Mouse (Mus musculus) heart, postnatal 25 days (tissue): Measurements from ENCODE around the gene C3. TPM values are rescaled to one million over a fixed set of nuclear protein-coding genes. Genes with fewer than 3 reads are reported as not detected.

Experiments
- DNase-seq: peaks from one replicate; pipeline ENCODE4 v3.0.0; 2022; ENCODE audit warnings: low spot score
- intact Hi-C: fragments of 180-260 bp; cut with DNase I; formaldehyde crosslinking; loops from one replicate; pipeline ENCODE4 v1.15.1; 2025
- total RNA-seq, 2 experiments: library from RNA; stranded (reverse); gene quantifications; 2 replicates each; pipeline ENCODE4 v1.2.3; 2021

The C3 gene
- total RNA-seq, 2 experiments from 2014 or later = 47.1 to 80.7 TPM

DNA sequence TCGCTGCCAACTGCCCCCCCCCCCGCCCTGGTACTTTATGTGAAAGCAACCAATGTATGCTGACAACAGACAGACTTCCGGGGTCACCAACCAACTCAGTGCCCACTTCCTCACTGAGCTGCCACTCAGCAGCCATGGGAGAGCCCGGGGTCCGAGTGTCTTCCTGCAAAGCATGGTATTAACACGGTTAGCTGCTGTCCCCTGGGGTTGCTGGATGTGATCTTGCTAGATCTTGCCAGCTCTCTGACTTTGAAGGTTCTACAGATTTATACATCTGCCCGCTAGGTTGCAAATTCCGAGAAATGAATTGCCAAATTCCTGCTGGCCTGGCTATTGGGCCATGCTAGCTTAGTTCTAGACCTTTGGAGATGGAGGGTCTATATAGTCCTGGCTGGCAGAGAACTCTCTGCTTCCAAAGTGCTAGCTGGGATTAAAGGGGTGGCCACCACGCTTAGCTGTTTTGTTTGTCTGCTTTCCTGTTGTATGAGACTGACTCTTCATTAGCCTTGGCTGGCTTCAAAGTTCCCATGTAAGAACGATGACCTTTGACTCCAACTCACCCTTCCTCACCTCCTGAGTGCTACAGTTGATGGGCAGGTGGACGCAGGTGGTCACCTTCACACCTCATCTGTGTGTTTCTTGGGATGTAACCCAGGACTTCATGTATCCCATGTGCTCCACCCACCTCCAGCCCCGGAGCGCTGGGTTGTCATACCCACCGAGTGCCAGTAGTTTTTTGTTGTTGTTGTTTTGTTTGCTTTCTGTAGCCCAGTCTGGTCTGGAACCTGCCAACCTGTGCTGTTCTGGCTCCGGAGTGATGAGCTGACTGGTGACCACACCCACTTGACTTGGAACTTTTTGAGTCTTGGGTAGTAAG lies 2.2 kb upstream of the C3 start:
- intact Hi-C loops = no loop called here
- DNase-seq = no peak

- intact Hi-C loops = no loop called here
- DNase-seq = no peak
Measured at GRCm38 (mm10) chr17:57228873-57229272, 937 bp upstream of the C3 start.

DNA sequence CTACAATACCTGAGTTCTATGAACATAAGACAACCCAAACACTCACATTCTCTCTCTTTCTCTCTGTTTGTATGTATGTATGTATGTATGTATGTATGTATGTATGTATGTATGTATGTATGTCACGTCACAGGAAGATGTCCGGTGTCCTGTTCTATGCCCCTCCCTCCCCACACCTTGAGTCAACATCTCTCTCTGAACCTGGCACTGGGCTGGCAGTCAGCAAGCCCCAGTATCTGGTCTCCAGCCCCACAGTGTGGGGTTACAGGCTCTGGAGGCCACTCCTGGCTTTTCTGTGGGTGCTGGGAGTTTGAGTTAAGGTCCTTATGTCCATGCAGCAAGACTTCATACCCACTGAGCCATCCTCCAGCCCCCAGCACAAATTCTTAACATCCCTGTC lies 468 bp downstream of the C3 start:
- intact Hi-C loops = no loop called here
- DNase-seq = no peak

GRCm38 (mm10) chr17:57223313-57223712 lies 4.6 kb downstream of the C3 start:
- DNase-seq = no peak
- intact Hi-C loops = no loop called here

- intact Hi-C loops = no loop called here
- no peak for DNase-seq
Measured at GRCm38 (mm10) chr17:57221911-57222310, 6.0 kb downstream of the C3 start.

DNA sequence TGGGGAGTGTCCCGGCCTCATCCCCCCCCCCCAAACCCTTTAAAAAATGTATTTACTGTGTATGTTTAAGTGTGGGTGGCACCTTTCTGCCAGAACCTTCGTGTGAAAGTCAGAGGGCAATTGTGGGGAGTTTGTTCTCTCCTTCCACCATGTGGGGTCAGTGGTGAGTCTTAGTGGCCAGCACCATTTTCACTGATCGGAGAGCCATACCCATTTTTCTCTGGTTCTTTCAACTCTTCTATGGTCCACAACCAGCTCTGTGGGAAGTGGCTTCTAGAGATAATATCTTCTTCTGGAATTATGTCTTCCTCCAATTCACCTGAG lies 8.1 kb downstream of the C3 start:
- no peak for DNase-seq
- intact Hi-C loops = loop anchor here (1.0 kb wide), 3 partner anchors 57 to 115 kb away; no protein-coding TSS in a partner anchor

DNA sequence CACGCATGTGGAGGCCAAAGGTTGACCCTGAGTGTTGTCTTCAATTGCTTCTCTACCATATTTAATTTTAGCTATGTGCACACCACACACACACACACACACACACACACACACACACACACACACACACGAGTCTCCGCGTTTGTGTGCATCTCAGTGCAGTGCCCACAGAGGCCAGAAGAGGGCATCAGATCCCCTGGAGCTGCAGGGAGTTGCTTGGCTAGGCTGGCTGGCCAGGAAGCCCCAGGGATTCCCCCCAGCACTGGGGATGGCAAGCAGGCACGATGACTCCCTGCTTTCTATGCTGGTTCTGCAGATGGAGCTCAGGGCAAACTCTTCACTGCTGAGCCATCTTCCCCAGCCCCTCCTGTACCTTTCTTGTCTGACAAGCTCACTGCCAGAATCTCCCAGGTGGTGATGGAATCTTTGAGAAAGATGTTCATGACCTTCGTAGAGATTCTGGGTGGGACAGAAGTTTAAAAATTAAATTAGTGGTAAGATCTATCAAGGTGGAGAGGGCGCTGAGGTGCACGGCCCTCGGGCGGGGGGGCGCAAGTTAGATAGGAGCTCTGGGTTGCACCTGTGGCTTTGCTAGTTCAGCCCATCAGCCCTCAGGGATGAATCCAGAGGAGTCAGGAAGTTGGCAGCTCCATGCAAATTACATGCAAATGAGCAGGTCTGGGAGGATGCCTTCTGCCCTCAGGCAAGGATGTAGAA lies 8.6 kb downstream of the C3 start:
- intact Hi-C loops = loop anchor here (1.0 kb wide), 1 partner anchor 58 kb away; no protein-coding TSS in a partner anchor
- peak; percentile 47 for DNase-seq

GRCm38 (mm10) chr17:57218335-57218900 lies 9.5 kb downstream of the C3 start:
- intact Hi-C loops = no loop called here

GRCm38 (mm10) chr17:57214676-57215387 lies 13.1 kb downstream of the C3 start:
- no peak for DNase-seq
- intact Hi-C loops = no loop called here

More at GRCm38 (mm10) chr17:57218335-57218900, 9.5 kb downstream of the C3 start:
- DNase-seq = no peak

- no peak for DNase-seq
- intact Hi-C loops = no loop called here
Measured at GRCm38 (mm10) chr17:57211501-57211900, 16.4 kb downstream of the C3 start.

DNA sequence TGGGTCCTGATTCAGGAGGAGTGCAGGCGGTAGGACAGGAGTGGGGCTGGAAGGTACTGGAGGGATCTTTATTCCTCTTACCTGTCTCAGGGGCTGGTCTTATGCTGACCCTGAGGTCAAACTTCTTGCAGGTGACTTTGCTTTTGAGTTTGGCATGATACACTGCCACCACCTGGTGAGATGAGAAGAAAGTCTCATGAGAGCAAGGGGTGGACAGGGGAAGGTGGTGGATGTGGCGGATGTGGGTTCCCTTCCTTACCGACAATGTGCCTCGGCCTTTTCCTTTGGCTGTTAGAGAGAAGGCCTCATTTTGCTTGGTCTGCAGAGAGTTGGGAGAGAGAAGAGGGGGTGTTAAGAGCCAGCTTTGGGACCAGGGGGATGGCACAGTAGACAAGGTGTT lies 18.6 kb downstream of the C3 start:
- intact Hi-C loops = no loop called here
- no peak for DNase-seq

- no peak for DNase-seq
- intact Hi-C loops = no loop called here
Measured at GRCm38 (mm10) chr17:57207938-57208337, 20.0 kb downstream of the C3 start.

DNA sequence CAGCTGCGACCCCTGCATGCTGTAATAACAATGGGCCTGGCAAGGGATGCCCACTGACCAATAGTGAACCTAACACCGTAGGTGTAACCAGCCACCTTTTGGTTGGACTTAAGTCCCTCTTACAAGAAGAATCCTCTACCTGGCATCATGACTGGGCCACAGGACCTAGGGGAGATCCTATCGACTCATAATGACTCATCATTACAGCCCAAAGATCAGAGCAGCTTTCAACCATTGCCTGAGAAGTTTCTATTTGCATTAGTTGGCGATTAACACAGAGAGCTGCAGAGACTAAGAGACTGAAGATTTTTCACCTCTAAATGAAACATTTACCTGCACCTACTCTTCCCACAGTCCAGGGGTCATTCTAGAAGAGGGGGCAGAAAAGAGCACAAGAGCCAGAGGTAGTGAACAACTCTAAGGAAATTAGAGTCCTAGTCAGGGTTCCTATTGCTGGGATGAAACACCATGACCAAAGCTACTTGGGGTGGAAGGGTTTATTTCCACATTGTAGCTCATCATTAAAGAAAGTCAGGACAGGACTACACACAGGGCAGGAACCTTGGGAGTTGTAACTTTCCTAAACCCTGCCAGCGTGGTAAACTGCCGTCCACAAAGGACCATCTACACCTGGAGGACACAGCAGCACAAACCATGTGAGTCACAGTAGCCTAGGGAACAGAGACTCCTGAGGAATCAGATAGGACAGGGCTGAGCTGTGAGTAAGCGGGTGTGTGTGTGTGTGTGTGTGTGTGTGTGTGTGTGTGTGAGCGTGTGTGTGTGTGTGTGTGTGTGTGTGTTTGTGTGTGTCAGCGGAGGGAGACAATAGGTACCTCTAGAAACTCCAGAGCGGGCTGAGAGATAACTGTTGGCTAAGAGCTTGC lies 25.9 kb downstream of the C3 start:
- intact Hi-C loops = no loop called here

GRCm38 (mm10) chr17:57198252-57198651 lies 29.7 kb downstream of the C3 start:
- no peak for DNase-seq
- intact Hi-C loops = no loop called here

More for the DNA sequence above, 25.9 kb downstream of the C3 start:
- no peak for DNase-seq

GRCm38 (mm10) chr17:57195326-57196010 lies 32.5 kb downstream of the C3 start:
- intact Hi-C loops = no loop called here
- DNase-seq = no peak

GRCm38 (mm10) chr17:57194771-57195170 lies 33.2 kb downstream of the C3 start:
- intact Hi-C loops = no loop called here
- DNase-seq = no peak

DNA sequence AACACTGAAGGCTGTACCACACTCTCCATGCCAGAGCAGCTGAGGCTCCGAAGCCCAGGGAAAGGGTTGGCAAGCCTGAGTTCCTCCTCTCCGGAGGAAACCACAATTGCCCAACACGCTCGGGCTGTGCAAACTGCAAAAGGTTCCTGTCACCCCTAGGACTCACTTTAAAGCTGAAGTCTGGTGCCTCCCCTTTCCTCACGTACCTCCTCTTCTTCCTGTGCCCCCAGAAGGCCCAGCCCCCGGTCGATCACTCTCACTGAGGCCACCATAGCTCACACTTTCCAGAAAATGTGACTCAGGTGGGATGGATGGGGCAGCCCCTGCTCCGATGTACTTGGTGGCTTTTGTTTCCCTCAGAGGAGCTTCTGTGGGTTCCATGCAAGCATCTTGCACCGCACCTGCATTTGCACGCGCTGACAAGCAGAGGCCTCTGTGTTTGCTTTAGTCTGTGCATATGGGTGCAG lies 33.9 kb downstream of the C3 start, which contains the start of gene Tnfsf14:
Tnfsf14 (minus strand) TSS at position 137 of the 467 bp plus-strand sequence.
- intact Hi-C loops = no loop called here
- no peak for DNase-seq

- no peak for DNase-seq
- intact Hi-C loops = no loop called here
Measured at GRCm38 (mm10) chr17:57188510-57189192, 39.3 kb downstream of the C3 start.
